Mouse (Mus musculus) erythroblast, embryonic 14.5 days (primary cell): ENCODE measurements around the gene Tespa1.

Experiments used
- GATA1 ChIP-seq: IDR thresholded peaks from 2 replicates; pipeline ENCODE4 v1.6.1; 2012; ENCODE audit warnings: low read length, inconsistent platforms, mixed read lengths
- TAL1 ChIP-seq: IDR thresholded peaks from 3 replicates; pipeline ENCODE4 v1.6.1; 2012; ENCODE audit warnings: low read length, inconsistent platforms, mixed read lengths

DNA sequence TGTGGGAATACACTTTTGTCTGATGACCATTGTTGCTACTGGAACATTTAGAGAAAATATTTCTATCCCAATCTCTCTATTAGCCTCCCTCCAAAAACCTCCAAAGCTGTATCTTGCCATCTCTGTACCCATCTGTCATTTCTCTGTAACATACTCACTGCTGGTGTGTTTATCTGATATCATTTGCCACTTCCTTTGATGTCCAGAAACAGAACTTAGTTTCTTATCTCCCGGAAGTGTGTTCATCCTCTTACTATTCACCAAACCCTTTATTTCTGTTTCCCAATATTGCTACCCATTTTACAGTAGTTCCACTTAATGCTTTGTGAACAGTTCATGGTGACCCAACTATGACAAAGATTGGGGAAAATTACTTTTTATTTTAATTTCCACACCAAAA lies 13.7 kb downstream of the Tespa1 start:
- TF ChIP-seq TAL1 (no peak), GATA1 (no peak)
